Mouse (Mus musculus): ENCODE results near the gene Aoc2.
"Not testable (repeated sequence)": the region's sequence is repeated elsewhere in the genome, so short reads cannot be mapped to it uniquely, and the experiment has no call there.

Aoc2 gene

DNA sequence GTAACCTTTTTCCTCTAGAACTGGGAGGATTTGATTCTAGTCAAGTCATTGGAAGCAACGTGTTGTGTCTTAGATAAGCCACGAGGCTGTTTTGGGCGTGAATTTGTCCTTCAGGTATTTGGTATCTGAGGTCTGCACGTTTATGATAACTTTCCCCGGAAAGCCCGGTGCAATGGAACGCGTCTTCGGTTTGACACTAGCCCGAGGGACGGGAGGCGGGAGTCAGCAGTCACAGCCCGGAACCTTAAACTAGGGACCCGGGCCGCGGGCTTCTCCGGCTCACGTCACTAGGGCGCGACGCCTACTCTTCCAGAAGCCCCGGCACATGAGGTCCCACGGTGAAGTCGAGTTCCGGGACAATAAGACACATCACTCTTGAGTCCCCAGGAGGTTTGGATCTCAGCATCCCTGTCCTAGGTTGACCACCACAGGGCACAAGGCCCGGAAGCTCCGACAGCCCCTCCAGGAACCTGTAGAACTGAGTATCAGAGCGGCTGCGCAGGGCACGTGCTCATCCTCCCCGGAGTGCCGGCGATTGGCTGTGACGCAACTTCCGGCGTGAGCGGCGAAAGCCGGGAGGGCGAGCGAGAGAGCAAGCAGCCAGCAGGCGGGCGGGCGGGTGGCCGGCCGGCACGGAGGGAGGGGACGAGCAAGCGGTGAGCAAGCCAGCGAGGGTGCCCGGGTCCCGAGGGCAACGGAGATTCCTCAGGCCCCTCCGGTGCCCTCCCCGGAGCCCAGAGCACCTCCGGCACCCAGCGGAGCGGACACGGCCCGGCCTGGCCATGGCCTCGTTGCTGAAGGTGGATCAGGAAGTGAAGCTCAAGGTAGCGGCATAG lies 9.0 kb upstream of the Aoc2 start, which contains the start of gene Psme3:
TSS of gene Psme3 (plus strand) at position 549 of the 836 bp plus-strand sequence.
- peak; percentile 94 for DNase-seq

DNA sequence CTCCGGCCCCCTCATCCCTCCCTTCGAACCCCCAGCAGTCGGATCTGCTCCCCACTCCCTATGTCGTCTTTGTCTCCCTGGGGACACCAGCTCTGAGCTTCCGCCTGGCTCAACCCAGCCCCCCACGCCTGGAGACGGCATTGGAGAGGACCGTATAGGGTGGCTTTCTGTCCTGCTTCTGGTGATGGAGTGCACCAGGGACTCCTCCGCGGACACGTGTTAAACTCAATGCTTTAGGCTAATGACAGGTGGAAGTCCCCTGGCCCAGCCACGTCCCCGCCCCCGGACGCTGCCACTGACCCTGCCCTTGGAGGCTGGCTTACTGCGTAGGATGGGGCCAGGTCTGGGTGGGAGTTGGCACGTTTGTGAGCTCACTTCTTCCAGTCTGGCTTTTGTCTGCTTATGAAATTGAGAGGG lies 8.4 kb upstream of the Aoc2 start:
- no peak for DNase-seq

DNA sequence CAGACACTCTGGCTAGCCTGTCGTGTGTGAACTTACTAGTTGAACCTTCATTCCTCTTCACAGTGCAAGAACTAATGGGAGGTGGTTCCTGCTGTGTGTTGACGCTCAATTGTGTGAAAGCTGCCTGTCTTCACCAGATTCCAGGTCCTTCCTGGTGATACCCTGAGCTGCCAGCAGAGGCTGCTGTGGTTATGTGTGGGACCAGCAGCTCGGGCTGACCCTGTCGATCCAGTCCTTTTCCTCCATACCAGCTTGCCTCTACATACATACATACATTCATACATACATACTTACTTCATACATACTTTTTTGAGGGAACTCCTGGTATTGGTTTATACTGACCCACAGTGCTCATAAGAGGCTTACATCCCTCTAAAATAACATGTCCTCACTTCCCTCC lies 1.3 kb upstream of the Aoc2 start:
- DNase-seq, result peak; percentile 57

DNA sequence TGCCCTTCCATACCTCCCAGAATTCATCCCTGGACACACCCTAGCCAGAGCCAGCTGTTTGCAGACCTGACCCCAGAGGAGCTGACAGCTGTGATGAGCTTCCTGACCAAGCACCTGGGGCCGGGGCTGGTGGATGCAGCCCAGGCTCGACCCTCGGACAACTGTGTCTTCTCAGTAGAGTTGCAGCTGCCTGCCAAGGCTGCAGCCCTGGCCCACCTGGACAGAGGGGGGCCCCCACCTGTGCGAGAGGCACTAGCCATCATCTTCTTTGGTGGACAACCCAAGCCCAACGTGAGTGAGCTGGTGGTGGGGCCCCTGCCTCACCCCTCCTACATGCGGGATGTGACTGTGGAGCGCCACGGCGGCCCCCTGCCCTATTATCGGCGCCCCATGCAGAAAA lies 338 bp downstream of the Aoc2 start:
- not testable (repeated sequence) for DNase-seq

DNA sequence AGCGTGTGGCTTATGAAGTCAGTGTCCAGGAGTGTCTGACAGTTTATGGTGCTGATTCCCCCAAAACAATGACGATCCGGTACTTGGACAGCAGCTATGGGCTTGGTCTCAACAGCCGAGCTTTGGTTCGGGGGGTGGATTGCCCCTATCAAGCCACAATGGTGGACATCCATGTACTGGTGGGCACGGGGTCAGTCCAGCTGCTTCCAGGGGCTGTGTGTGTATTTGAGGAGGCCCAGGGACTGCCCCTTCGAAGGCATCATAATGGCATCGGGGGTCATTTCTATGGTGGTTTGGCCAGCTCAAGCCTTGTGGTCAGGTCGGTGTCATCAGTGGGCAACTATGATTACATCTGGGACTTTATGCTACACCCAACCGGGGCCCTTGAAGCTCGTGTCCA lies 1.3 kb downstream of the Aoc2 start:
- no peak for DNase-seq

DNA sequence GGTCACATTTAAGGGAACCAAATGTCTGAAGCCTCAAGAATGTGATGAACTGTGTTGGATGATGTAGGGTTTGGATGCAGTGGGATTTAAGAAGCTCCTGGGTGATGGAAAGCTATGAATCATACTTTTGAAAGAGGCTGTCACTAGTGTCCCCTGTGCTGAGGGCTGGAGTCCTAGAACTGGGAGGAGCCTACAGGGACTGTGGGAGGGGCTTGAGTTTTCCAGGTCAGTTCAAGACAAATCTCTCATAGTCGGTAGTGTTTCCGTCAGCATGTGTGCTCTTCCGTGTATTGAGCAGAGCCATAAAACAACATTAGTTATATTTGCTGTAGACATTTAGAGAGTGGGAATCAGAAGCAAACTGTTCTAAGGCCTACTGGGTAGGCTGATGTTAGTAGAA lies 2.4 kb downstream of the Aoc2 start:
- no peak for DNase-seq

DNA sequence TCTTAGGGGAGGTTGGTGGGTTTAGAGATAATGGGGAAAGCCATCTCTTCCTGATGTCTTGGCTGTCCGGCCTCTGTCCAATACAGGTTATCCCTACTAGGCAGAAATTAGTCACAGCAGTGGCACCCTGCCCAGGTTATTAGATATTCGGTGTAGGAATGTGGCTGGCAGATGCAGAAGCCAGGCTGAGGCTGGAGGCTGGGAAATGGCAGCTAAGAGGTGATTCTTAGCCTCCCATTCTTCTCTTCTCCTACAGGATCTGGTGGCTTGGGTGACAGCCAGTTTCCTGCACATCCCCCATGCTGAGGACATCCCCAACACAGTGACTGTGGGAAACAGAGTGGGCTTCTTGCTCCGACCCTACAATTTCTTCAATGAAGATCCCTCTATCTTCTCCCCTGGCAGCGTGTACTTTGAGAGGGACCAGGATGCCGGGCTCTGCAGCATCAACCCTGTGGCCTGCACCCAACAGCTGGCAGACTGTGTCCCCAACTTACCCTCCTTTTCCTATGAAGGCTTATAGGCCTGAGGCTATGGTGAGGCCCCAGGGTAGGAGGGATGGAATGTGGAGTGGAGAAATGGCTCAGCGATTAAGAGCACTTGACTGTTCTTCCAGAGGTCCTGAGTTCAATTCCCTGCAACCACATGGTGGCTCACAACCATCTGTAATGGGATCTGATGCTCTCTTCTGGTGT lies 4.2 kb downstream of the Aoc2 start:
- no peak for DNase-seq

DNA sequence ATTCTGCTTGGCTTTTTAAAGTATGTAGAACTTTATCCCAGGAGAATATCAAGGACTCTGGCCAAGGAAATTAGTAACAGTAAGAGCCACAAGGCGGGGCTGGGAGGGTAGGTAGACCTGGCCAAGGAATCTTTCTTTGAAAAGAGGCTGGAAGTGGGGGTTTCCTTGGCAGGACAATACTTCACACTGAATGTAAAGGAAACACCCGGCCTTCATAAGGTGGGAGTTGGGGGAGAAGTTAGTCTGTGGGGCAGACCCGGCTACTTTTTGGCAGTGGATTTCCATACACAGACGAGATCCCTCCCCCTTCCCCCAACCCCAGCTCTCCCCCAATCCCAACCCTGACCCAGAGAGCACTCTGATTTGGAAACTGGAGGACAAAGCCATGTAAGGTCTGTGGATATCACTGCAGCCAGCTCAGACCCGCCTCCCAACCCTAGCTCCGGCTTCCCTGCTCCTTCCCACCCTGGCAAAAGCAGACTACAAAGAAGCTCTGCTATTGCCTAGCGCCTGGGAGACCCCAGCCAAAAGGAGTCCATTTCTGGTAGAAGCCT lies 5.6 kb downstream of the Aoc2 start, which contains the start of gene Aoc3:
TSS of gene Aoc3 (plus strand) at position 235 of the 554 bp plus-strand sequence.
- no peak for DNase-seq

DNA sequence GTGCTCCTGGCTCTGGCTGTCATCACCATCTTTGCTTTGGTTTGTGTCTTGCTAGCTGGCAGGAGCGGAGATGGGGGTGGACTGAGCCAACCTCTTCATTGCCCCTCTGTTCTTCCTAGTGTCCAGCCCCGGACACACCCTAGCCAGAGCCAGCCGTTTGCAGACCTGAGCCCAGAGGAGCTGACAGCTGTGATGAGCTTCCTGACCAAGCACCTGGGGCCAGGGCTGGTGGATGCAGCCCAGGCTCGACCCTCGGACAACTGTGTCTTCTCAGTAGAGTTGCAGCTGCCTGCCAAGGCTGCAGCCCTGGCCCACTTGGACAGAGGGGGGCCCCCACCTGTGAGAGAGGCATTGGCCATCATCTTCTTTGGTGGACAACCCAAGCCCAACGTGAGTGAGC lies 6.1 kb downstream of the Aoc2 start:
- DNase-seq, result not testable (repeated sequence)

DNA sequence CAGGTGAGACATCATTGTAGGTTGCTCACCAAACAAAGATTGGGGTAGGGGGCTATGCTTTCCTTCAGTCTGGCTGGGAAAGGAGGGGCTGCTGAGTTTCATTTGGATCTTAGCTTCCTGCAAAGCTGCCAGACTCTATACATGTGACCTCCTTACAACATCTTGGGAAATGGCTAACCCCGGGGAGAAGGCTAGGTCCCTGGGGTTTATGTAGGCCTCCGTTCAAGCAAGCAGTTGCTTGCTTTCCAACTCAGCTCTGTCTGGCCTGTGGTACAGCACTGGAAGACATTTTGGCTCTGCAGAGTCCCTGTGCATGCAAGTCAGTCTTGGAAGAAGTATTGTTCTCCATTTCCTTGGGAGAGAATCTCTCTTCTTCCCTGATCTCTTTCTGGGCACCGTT lies 7.7 kb downstream of the Aoc2 start:
- DNase-seq, result no peak

DNA sequence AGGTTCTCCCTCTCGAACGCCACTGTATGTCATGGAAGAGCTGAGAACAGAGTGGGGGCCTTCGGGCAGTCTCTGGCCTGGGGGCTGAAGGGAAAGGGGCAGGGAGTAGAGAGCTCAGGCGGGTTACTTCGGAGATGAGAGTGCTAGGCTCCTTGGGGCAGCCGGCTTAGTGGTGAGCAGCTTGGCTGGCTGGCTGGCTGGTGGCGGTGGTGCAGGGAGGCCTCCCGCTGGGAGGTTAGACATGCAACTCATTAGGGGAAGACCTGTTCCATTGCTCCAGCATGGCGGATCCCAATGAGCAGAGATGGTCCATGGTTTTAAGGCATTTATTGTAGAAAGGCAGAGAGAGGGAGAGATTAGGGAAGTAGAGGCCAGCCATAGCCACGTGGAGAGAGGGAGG lies 9.2 kb downstream of the Aoc2 start:
- DNase-seq, result no peak

DNA sequence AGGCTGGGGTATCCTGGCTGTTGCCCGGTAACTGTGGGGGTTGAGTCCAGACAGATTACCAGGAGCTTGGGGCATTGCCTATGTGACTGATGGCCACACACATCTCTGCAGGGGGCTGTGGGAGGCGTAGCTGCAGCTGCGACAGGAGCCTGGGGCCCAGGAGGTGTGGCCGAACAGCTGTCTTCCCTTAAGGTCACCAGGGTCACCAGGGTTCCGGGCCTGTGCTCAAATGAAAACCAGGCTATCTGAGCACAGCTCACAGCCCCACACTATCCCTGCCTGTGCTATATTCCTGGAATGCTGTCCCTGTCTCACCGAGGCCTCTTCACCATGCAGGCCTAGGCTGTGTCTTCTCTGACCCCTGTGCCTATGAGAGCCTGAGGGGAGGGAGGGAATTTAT lies 9.7 kb downstream of the Aoc2 start:
- no peak for DNase-seq

DNA sequence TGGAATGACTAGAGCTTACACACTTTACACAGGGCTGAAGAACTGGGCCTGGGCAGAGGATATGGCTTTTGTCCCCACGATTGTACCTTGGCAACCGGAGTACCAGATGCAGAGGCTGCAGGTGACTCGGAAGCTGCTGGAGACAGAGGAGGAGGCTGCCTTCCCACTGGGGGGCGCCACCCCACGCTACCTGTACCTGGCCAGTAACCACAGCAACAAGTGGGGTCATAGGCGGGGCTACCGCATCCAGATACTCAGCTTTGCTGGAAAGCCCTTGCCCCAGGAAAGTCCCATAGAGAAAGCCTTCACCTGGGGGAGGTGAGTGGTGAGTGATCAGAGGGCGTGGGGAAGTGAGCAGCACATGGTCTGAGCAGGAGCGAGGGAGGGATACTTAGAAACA lies 10.8 kb downstream of the Aoc2 start:
- no peak for DNase-seq

DNA sequence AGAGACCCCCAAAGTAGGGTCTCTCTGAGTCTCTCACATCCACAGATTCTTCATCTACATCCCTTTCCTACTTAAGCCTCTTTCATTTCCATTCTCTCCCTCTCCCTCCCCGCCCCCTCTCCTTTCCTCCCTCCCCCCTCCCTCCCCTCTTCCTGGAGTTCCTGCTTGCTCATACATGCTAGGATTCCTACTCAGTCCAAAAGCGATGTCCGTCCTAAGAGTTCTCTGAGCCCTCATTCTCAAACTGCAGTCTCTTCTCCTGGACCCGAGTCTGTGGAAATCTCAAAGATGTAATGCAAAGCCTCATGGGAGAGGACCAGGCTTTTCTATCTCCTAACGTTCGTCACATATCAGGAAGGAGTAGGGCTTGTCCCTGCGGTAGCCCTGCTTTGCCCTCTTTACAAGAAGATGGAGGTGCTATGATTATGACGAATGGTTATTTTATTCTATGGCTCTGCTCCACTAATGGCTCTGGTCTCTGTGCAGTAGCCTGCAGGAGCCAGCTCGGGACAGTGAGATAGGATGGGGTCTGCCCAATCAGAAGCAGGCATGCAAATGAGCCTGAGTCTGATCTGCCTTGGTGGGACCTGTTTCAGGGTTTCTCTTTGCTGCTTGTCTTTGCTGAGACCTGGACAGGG lies 13.4 kb downstream of the Aoc2 start:
- DNase-seq, result peak; percentile 41

DNA sequence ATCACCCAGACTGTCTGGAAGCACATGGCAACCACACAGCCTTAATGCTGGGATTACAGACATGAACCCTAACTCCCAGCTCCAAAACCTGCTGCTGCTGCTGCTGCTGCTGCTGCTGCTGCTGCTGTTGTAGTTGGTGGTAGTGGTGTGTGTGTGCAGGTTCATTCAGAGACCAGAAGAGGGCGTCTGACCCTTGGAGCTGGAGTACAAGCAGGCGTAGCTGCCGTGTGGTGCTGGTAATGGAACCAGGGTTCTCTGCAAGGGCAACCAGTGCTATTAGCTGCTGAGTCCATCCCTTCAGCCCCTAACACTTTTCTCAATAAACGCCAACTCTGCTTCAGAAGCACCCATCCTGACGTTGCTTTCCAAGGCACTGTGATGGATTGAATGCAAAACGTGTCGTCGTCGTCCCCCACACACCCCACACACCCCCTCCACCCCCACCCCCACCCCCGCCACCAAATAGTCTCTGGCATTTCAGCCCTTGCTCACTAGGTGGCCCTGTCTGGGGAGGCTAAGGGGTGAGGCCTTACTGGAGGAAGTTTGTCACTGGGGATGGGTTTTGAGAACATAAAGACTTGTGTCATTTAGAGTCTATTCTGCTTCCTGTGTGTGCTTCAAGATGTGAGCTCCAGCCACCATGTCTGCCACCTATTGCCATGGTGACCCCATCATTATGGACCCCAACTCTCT lies 22.4 kb downstream of the Aoc2 start:
- DNase-seq, result no peak

DNA sequence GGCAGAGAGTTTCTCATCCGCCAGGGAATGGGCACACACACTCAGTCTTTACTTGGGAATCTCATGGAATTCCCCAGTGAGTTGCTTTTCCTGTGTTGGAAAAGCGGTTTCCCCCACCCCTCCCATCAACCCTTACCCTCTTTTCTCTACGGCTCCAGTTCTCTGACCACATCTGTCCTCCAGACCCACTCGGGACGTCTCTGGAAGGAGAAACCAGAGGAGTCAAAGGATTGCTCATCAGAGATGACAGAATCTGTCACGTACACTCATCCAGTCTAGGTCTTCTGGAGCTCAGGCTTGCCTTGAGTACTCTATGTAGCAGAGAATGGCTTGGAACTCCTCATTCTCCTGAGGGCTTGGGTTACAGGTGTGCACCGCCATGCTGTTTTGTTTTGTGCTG lies 23.9 kb downstream of the Aoc2 start:
- no peak for DNase-seq

DNA sequence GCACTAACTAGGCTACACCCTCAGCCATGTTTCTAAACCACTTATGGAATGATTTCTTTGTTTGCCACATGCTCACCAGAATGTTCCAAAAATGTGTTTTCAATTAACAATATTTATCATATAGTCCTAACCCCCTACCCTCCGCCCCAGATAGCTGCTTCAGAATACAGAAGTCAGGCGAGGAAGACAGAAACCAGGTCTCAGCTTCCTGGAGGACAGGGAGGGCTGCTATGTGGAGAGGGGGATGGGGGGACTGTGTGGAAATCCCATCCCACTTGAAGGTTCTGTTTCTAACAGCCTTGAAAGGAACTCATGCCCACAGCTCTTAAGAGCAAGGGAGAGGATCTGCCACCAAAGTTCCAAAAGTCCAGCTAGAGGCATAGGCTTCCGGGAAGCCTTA lies 24.4 kb downstream of the Aoc2 start:
- DNase-seq, result no peak

DNA sequence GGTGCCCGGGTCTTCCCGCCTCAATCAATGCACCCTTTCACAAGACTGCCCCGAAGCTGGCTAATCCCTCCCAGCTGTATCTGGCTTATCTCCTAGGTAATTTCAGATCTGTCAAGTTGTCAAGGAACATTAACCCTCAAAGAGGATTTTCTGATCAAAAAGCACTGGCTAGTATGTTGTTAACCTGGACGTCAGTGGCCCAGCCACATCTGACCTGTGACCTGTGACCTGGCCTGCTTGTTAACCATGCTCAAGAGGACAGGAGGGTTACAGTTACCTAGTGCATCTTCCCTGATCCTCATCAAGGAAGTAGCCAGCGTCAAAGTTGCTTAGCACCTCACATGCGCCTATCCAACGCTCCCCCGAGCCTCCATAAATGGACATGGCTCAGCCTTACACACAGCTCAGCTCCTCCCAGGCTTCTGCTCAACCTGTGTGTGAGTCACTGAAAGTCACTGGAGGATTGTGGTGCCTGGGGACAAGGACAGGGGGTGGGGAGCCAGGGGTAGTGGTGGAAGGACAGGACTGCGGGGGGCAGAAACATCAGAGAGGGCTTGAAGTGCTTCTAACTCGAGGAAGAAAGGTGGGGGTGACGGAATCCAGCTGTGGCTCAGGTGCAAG lies 26.3 kb downstream of the Aoc2 start:
- no peak for DNase-seq

DNA sequence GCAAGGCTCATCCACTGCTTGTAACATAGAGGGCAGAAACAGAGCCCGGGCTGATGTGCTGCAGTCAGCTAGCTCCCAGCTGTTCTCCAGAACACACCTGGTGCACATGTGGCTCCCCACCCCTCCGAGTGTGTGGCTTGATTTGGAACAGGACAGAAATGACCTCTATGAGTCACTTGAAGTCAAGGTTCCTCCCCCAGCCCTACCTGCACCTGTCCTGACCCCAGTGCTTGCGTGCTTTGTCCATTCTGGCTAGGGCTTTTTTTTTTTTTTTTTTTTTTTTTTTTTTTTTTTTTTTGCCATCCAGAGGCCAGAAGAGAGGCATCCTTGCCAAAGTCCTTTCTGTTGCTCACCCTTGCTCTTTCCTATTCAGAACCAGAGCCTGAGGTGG lies 26.9 kb downstream of the Aoc2 start:
- no peak for DNase-seq

DNA sequence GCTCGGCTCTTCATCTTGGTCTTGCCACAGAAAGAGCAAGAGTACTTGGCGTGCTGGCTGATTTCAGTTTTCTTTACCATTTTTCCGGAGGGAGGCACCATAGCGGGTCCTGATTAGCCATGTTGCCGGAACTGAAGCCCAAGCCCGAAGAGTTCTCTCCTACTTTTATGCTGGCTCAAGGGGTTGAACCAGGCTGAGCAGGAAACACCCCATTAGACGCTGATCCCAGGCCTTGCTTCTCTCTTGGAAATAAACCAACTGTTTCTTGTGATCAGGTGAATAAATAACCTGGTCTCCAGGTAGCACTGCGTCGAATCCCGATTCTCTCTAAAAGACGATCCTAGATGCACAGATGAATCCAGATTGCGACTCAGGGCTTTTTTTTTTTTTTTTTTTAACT lies 28.6 kb downstream of the Aoc2 start:
- DNase-seq, result no peak

DNA sequence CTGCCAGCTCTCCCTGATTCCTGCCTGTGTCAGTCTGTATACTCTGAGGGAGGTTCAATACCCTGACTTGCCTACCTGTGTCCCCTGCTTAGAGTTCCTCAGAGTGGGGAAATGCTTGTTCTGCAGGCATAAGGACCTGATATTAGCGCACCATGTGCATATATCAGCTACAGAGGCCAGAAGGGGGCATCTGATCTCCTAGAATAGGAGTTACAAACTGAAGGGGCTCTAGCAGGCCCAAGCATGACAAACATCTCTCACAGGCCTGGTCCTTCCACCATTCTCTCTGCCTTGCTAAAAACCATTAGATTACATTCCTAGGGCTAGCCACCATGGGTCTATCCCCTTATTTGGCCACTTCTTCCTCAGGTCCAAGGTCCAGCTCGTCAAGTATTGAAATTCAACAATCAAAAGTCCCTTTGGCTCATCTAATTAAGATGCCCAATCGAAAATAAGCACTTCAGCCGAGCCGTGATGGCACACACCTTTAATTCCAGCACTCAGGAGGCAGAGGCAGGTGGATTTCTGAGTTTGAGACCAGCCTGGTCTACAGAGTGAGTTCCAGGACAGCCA lies 29.7 kb downstream of the Aoc2 start:
- DNase-seq, result no peak

DNA sequence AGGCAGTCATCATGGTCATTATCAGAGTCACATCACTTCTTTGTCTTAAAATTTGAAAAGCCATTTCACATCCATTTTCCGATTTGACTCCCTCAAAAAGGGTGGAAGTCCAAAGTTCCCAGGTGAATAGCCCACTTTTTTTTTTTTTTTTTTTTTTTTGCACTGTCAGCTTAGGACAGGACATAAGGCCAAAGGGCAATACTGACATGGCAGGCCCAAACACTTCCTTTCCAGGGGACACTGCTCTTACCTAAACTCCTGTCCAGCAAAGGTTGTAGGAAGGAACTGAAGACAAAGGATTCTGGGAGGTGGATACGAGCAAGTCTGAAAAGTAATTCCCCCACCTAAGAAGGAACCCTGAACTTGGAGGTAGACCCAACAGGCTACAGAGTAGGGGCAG lies 31.1 kb downstream of the Aoc2 start:
- no peak for DNase-seq
